Mouse (Mus musculus) embryonic fibroblast, embryonic 13.5 days (primary cell): Measurements from ENCODE around the gene Mpzl1.

Experiments used
- CTCF ChIP-seq: IDR thresholded peaks from 2 replicates; pipeline ENCODE4 v1.5.1; 2011; ENCODE audit warnings: mild to moderate bottlenecking, control low read depth, low read length, moderate library complexity, borderline replicate concordance; ENCODE audit not compliant: insufficient read depth
- POLR2A ChIP-seq: IDR thresholded peaks from 2 replicates; pipeline ENCODE4 v1.6.1; 2011; ENCODE audit warnings: low read depth, mild to moderate bottlenecking, control low read depth, low read length, moderate library complexity

- TF ChIP-seq CTCF: no peak
- no peak for TF ChIP-seq POLR2A
These were observed 77.6 kb downstream of the Mpzl1 start for GRCm38 (mm10) chr1:165556711-165557110.
